Mouse (Mus musculus): Measurements from ENCODE around the gene Actr2. TPM values are rescaled to one million over a fixed set of nuclear protein-coding genes. Genes with fewer than 3 reads are reported as not detected.
"Not testable (repeated sequence)": the region's sequence is repeated elsewhere in the genome, so short reads cannot be mapped to it uniquely, and the experiment has no call there.

Gene Actr2
- polyA plus RNA-seq, 1 experiment: 11.3 TPM

GRCm38 (mm10) chr11:20144536-20145263 is 32.0 kb upstream of the Actr2 start:
- H3K4me3 ChIP-seq (ENCODE audit: control insufficient read depth, low read depth, low read length): no peak overlapping the region
- no peak overlapping the region for H3K27ac ChIP-seq (ENCODE audit: control insufficient read depth, insufficient read depth, low read depth, low read length)
- TF ChIP-seq CTCF (IDR thresholded peaks at IDR 0.05; ENCODE audit: control insufficient read depth, insufficient read depth, insufficient replicate concordance, low read depth, low read length): no peak
- no peak for TF ChIP-seq POLR2A (IDR thresholded peaks at IDR 0.05; ENCODE audit: control insufficient read depth, low read depth, low read length)
- no peaks in the 10 kb centered on the region for H3K4me1 ChIP-seq (ENCODE audit: control insufficient read depth, insufficient read depth, low read length)
- no peaks in the 10 kb centered on the region for H3K27me3 ChIP-seq (ENCODE audit: control insufficient read depth, insufficient read depth, low read length)
- H3K36me3 ChIP-seq (ENCODE audit: control insufficient read depth, insufficient read depth, low read length): no peaks in the 10 kb centered on the region

GRCm38 (mm10) chr11:20143687-20144086 is 31.0 kb upstream of the Actr2 start:
- not testable (repeated sequence) for H3K27ac ChIP-seq (ENCODE audit: control insufficient read depth, insufficient read depth, low read depth, low read length); H3K36me3 ChIP-seq (ENCODE audit: control insufficient read depth, insufficient read depth, low read length); H3K4me3 ChIP-seq (ENCODE audit: control insufficient read depth, low read depth, low read length); H3K27me3 ChIP-seq (ENCODE audit: control insufficient read depth, insufficient read depth, low read length); H3K4me1 ChIP-seq (ENCODE audit: control insufficient read depth, insufficient read depth, low read length)

- Histone ChIP-seq H3K4me3 (ENCODE audit: control insufficient read depth, low read depth, low read length) (no peak overlapping the region), H3K4me1 (ENCODE audit: control insufficient read depth, insufficient read depth, low read length) (no peaks in the 10 kb centered on the region), H3K27ac (ENCODE audit: control insufficient read depth, insufficient read depth, low read depth, low read length) (no peak overlapping the region), H3K27me3 (ENCODE audit: control insufficient read depth, insufficient read depth, low read length) (no peaks in the 10 kb centered on the region), H3K36me3 (ENCODE audit: control insufficient read depth, insufficient read depth, low read length) (no peaks in the 10 kb centered on the region)
- TF ChIP-seq POLR2A (IDR thresholded peaks at IDR 0.05; ENCODE audit: control insufficient read depth, low read depth, low read length): no peak
- TF ChIP-seq CTCF (IDR thresholded peaks at IDR 0.05; ENCODE audit: control insufficient read depth, insufficient read depth, insufficient replicate concordance, low read depth, low read length): no peak
Observed at GRCm38 (mm10) chr11:20142516-20142915, 29.8 kb upstream of the Actr2 start.

DNA sequence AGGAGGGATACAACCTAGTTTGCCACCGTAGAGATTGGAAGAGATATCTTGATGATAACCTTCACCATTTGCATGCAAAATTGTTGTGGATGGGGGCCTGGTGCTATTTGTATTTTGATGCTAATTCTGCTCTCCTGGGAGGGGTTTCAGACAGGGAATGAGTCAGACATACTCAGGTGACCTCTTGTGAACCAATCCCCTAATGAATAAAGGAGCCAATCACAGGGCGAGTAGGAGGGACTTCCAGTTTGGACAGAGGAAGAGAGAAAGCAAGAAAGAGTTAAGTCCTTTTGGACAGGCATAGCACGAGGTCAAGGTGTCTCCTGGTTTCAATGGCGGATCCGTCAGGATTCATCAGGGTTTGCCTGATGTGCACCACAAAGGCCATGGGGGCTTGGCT is 27.6 kb upstream of the Actr2 start:
- Histone ChIP-seq H3K36me3 (ENCODE audit: control insufficient read depth, insufficient read depth, low read length) (no peaks in the 10 kb centered on the region), H3K27me3 (ENCODE audit: control insufficient read depth, insufficient read depth, low read length) (no peaks in the 10 kb centered on the region), H3K4me1 (ENCODE audit: control insufficient read depth, insufficient read depth, low read length) (no peaks in the 10 kb centered on the region), H3K4me3 (ENCODE audit: control insufficient read depth, low read depth, low read length) (no peak overlapping the region), H3K27ac (ENCODE audit: control insufficient read depth, insufficient read depth, low read depth, low read length) (no peak overlapping the region)
- no peak for TF ChIP-seq POLR2A (IDR thresholded peaks at IDR 0.05; ENCODE audit: control insufficient read depth, low read depth, low read length)
- no peak for TF ChIP-seq CTCF (IDR thresholded peaks at IDR 0.05; ENCODE audit: control insufficient read depth, insufficient read depth, insufficient replicate concordance, low read depth, low read length)

DNA sequence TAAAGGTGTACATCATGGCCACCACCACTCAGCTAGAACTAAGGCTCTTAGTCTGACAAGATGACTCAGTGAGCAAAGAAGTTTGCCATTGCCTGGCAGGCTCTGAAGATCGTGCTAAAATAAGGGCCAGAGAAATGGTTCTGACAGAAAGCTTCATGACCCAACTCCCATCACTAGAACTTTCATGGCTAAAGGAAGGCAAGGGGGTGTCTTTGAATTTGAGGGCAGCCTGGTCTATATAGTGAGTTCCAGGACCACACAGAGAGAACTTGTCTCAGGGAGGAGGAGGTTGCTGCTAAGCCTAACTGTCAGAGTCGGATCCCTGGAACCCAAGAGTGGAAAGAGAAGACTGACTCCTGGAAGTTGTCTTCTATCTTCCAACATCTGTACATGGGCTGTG is 27.0 kb upstream of the Actr2 start:
- Histone ChIP-seq H3K27ac (ENCODE audit: control insufficient read depth, insufficient read depth, low read depth, low read length) (no peak overlapping the region), H3K4me1 (ENCODE audit: control insufficient read depth, insufficient read depth, low read length) (no peaks in the 10 kb centered on the region), H3K27me3 (ENCODE audit: control insufficient read depth, insufficient read depth, low read length) (no peaks in the 10 kb centered on the region), H3K36me3 (ENCODE audit: control insufficient read depth, insufficient read depth, low read length) (no peaks in the 10 kb centered on the region), H3K4me3 (ENCODE audit: control insufficient read depth, low read depth, low read length) (no peak overlapping the region)
- TF ChIP-seq CTCF (IDR thresholded peaks at IDR 0.05; ENCODE audit: control insufficient read depth, insufficient read depth, insufficient replicate concordance, low read depth, low read length) (no peak), POLR2A (IDR thresholded peaks at IDR 0.05; ENCODE audit: control insufficient read depth, low read depth, low read length) (no peak)

DNA sequence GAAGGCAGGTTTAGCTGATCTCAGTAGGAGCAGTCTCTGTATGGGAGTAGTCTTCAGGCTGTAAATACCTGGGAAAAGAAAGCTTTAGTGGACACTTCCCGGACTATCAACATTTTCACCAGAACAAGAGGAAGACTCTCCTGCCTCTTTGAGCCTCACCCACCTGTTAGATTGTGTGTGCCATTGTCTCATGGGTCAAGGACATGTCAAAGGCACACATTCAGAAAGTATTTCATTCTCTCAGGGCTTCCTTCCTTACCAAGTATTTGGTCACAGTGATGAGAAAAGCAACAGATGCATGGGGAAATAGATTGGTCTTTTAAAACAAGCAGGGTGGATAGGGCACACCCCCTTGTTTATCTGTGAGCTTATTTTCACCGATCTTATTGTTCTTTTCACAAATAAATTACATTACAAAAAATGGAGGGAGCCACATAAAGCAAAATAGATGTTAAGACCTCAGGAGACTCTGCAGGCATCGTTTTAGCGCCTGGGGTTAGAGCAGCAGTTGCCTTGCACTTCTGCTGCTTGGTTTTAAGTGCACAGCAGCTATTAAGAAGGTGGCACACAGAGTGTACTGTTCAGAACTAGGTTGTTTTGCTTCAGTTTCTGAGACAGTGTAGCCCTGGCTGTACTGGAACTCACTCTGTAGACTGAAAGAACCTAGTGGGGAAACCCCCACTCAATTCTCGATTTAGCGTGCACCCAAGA is 25.9 kb upstream of the Actr2 start:
- no peak for TF ChIP-seq POLR2A (IDR thresholded peaks at IDR 0.05; ENCODE audit: control insufficient read depth, low read depth, low read length)
- no peak for TF ChIP-seq CTCF (IDR thresholded peaks at IDR 0.05; ENCODE audit: control insufficient read depth, insufficient read depth, insufficient replicate concordance, low read depth, low read length)
- Histone ChIP-seq H3K4me3 (ENCODE audit: control insufficient read depth, low read depth, low read length) (no peak overlapping the region), H3K27ac (ENCODE audit: control insufficient read depth, insufficient read depth, low read depth, low read length) (no peak overlapping the region), H3K36me3 (ENCODE audit: control insufficient read depth, insufficient read depth, low read length) (no peaks in the 10 kb centered on the region), H3K27me3 (ENCODE audit: control insufficient read depth, insufficient read depth, low read length) (no peaks in the 10 kb centered on the region), H3K4me1 (ENCODE audit: control insufficient read depth, insufficient read depth, low read length) (no peaks in the 10 kb centered on the region)

- H3K4me3 ChIP-seq (ENCODE audit: control insufficient read depth, low read depth, low read length): no peak overlapping the region
- H3K27me3 ChIP-seq (ENCODE audit: control insufficient read depth, insufficient read depth, low read length): no peaks in the 10 kb centered on the region
- H3K36me3 ChIP-seq (ENCODE audit: control insufficient read depth, insufficient read depth, low read length): no peaks in the 10 kb centered on the region
- H3K27ac ChIP-seq (ENCODE audit: control insufficient read depth, insufficient read depth, low read depth, low read length): no peak overlapping the region
- TF ChIP-seq CTCF (IDR thresholded peaks at IDR 0.05; ENCODE audit: control insufficient read depth, insufficient read depth, insufficient replicate concordance, low read depth, low read length) (no peak), POLR2A (IDR thresholded peaks at IDR 0.05; ENCODE audit: control insufficient read depth, low read depth, low read length) (no peak)
- H3K4me1 ChIP-seq (ENCODE audit: control insufficient read depth, insufficient read depth, low read length): no peaks in the 10 kb centered on the region
Observed at GRCm38 (mm10) chr11:20137872-20138271, 25.2 kb upstream of the Actr2 start.

All from testis, adult 2 months (tissue).